Mouse (Mus musculus) heart, embryonic 13.5 days (tissue): ENCODE measurements at regions not wholly inside any gene's neighbourhood (a gene's known extent, or its start where the extent isn't known, plus 50 kb on each side); places are given as distances from the start of the nearest gene placed in this dataset.

Experiments used
- ATAC-seq: fragments of 200-750 bp; cut with Nextera tagmentation; 2 replicates; pipeline ENCODE4 v1.8.0; 2017; ENCODE audit warnings: moderate TSS enrichment; ENCODE audit not compliant: insufficient number of reproducible peaks, low FRiP score, low TSS enrichment; ENCODE audit errors: extremely low read depth
- H3K27ac ChIP-seq: fragments of 300-500 bp; sonication (generic); replicated peaks from 2 replicates; pipeline ENCODE4 v1.5.1; 2015; ENCODE audit warnings: moderate library complexity, mild to moderate bottlenecking, inconsistent platforms
- H3K27me3 ChIP-seq: fragments of 300-500 bp; sonication (generic); replicated peaks from 2 replicates; pipeline ENCODE4 v1.6.1; 2015; ENCODE audit warnings: mild to moderate bottlenecking, inconsistent platforms
- H3K36me3 ChIP-seq: fragments of 300-500 bp; sonication (generic); 2 replicates; pipeline ENCODE4 v1.6.1; 2015; ENCODE audit warnings: mild to moderate bottlenecking, inconsistent platforms
- H3K4me1 ChIP-seq: fragments of 300-500 bp; sonication (generic); 2 replicates; pipeline ENCODE4 v1.6.1; 2015; ENCODE audit warnings: inconsistent platforms
- H3K4me2 ChIP-seq: fragments of 300-500 bp; sonication (generic); 2 replicates; pipeline ENCODE4 v1.6.1; 2015; ENCODE audit warnings: inconsistent platforms, mild to moderate bottlenecking, moderate library complexity
- H3K4me3 ChIP-seq: fragments of 300-500 bp; sonication (generic); 2 replicates; pipeline ENCODE4 v1.5.1; 2015; ENCODE audit warnings: moderate library complexity, mild to moderate bottlenecking, inconsistent platforms
- H3K9ac ChIP-seq: fragments of 300-500 bp; sonication (generic); 2 replicates; pipeline ENCODE4 v1.6.1; 2015; ENCODE audit warnings: inconsistent platforms, mild to moderate bottlenecking, moderate library complexity
- H3K9me3 ChIP-seq: fragments of 300-500 bp; sonication (generic); 2 replicates; pipeline ENCODE4 v1.6.1; 2016; ENCODE audit warnings: inconsistent platforms
- WGBS: fragments of 180-500 bp; shearing (Covaris S2); methylation state at CpG from one replicate; pipeline ENCODE4 v1.1.7; 2015; ENCODE audit warnings: mixed read lengths; 5-methylcytosine and 5-hydroxymethylcytosine counted together

DNA sequence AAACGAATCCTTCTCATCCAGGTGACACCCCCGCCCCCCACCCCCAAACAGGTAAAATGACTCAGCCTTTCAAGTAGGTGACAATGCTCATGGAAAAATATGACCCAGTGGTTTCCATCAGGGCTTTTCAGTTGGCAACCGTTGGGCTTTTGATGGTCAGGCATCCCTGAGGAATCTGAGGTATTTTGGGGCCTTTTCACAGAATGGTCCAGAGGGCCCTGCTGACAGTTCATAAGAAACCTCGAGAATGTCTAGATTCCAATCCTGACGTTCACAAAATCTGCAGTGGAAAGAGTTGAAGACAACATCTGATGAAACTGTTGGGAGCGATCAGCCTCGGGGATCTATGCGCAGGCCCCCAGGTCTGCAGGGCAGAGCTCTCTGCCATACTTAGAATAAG, 209.4 kb upstream of the Habp2 start:
- no peaks in the 10 kb centered on the region for H3K36me3 ChIP-seq
- ATAC-seq: no peak
- H3K4me3 ChIP-seq: no peak overlapping the region
- H3K27me3 ChIP-seq: 0 out of 2 replicates have a peak, but pooled peaks cover 3% of the 10 kb centered on the region
- no peak overlapping the region for H3K27ac ChIP-seq
- H3K9ac ChIP-seq: no peak overlapping the region
- no peaks in the 10 kb centered on the region for H3K4me1 ChIP-seq
- H3K9me3 ChIP-seq: no peaks in the 10 kb centered on the region
- no peak overlapping the region for H3K4me2 ChIP-seq
- 62% methylated on average over 8 of the region's 8 CpGs for WGBS

DNA sequence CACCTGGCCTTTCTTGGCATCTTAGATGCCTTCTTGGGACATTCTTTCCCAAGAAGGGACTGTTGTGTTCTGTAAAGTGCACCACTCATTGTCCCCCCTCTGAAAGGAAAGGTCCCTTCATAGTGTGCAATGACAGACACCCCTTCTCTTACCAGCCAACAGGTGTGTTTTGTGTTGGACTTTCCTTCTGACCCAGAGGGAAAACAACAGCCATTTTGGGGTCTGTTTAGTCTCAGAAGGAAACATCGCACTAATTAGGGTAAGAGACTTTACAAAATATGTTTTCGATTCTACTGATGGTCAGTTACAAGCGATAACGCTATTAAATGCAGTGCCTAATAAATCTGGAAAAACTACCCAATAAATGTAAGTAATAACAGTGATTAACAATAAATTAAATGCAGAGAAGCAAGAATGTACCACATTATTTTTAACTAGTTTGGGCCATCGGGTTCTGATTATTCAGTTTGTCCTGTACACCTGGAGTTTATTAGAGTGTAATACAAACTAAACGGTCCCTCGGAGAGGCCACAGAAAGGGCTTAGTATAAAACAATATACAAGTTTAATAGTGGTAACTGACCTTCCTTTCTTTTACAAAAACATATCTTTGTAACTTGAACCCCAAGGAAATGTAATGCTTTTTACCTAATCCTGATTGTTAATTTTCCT, 200.4 kb upstream of the Habp2 start:
- Histone ChIP-seq H3K4me3 (no peak overlapping the region), H3K4me2 (no peak overlapping the region), H3K36me3 (no peaks in the 10 kb centered on the region), H3K4me1 (no peaks in the 10 kb centered on the region), H3K9me3 (peaks cover 15% of the 10 kb centered on the region), H3K27ac (no peak overlapping the region), H3K27me3 (no peaks in the 10 kb centered on the region), H3K9ac (no peak overlapping the region)
- WGBS: 81% methylated on average over 7 of the region's 7 CpGs
- no peak for ATAC-seq

DNA sequence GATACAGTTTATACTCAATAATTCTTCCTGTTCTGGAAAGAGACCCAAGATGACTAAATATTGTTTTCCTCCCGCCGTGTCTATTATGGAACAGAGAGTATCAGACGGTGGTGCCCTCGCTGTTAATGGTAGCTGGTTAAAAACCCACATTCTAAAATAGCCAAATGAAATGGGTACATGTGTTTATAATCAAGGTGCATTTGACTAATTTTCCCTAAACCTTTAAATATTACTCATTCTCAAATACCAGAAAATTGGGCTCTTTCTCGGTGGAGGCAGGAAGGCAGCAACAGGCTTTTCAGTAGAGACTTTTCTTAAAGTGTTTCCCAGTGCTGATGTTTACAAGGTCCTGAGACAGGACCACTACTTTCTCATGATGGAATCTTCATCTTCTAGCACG, 199.8 kb upstream of the Habp2 start:
- 78% methylated on average over 6 of the region's 6 CpGs for WGBS
- Histone ChIP-seq H3K27me3 (0 out of 2 replicates have a peak, but pooled peaks cover 2% of the 10 kb centered on the region), H3K9me3 (peaks cover 15% of the 10 kb centered on the region), H3K36me3 (no peaks in the 10 kb centered on the region), H3K4me3 (no peak overlapping the region), H3K4me2 (no peak overlapping the region), H3K4me1 (no peaks in the 10 kb centered on the region), H3K9ac (no peak overlapping the region), H3K27ac (no peak overlapping the region)
- ATAC-seq: no peak

DNA sequence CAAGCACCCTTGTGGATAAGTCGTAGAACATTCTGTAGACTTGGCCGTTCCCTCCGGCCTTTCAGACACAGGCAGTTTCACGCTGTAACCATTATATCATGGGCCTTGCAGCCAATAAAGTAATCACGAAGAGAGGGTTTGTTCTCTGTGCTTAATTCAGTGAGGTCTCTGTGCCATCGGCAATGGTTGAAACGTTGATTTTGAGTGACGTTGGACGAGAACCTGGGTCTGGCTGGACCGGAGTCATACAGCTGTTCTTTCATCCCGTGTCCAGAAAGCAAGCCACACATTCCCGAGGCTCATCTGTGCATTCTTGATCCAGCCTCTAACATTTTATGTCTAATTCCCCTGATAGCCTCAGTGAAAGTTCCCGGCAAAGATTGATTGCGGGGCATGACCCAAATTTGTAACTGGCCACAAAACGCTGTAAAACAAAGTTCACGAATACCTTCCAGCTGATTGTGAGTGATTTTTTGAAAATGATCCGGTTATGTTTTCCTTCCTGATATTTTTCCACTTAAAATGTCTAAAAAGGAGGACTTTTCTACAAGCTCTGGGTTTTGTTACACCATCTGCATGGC, 197.1 kb upstream of the Habp2 start:
- WGBS: 78% methylated on average over 17 of the region's 17 CpGs
- Histone ChIP-seq H3K27ac (no peak overlapping the region), H3K36me3 (no peaks in the 10 kb centered on the region), H3K27me3 (0 out of 2 replicates have a peak, but pooled peaks cover 2% of the 10 kb centered on the region), H3K9me3 (no peaks in the 10 kb centered on the region), H3K9ac (no peak overlapping the region), H3K4me2 (no peak overlapping the region), H3K4me1 (no peaks in the 10 kb centered on the region), H3K4me3 (no peak overlapping the region)
- no peak for ATAC-seq

DNA sequence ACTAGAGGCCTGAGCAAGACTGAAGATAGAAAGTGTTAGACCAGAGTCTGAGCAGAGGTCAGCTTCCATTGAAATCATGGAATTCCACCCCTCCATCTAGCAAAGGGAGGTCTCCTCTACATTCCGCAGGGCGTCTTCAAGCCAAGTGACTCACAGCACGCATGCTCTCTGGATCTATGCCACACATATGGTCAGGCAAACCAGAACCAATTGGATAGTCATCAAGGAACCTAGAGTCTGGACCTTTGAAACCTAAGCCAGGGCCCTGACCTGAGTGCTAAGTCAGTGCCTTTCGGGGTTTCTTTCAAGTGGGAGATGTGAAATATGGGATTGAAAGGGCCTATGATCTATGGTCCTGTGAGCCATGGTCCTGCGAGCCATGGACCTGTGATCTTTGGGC, 195.4 kb upstream of the Habp2 start:
- ATAC-seq: no peak
- H3K27me3 ChIP-seq: 0 out of 2 replicates have a peak, but pooled peaks cover 2% of the 10 kb centered on the region
- H3K4me3 ChIP-seq: no peak overlapping the region
- no peaks in the 10 kb centered on the region for H3K36me3 ChIP-seq
- H3K9ac ChIP-seq: no peak overlapping the region
- no peak overlapping the region for H3K27ac ChIP-seq
- WGBS: 84% methylated on average over 5 of the region's 5 CpGs
- no peaks in the 10 kb centered on the region for H3K9me3 ChIP-seq
- H3K4me2 ChIP-seq: no peak overlapping the region
- H3K4me1 ChIP-seq: 0 out of 2 replicates have a peak, but pooled peaks cover 2% of the 10 kb centered on the region

DNA sequence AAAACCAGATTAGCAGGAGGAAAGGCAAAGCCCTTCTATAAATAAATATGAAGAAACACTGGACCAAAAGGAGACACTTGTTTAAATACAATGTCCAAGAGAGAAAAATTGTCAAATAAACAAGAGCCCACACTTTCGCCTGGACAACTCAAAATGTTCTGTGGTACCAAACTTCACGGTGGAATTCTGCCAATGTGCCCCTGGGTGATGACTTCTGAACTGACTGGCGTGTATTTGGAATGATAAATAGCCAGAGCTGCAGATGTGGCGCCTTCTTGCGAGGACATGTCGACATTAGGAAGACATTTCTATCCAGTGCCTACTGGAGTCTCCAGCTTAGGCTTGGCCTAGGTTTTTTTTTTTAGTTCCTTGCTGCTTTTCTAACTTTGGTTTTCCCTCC, 191.1 kb upstream of the Habp2 start:
- Histone ChIP-seq H3K27me3 (0 out of 2 replicates have a peak, but pooled peaks cover 2% of the 10 kb centered on the region), H3K4me2 (no peak overlapping the region), H3K9me3 (peaks cover 14% of the 10 kb centered on the region), H3K9ac (no peak overlapping the region), H3K36me3 (no peaks in the 10 kb centered on the region), H3K4me3 (no peak overlapping the region), H3K27ac (no peak overlapping the region), H3K4me1 (0 out of 2 replicates have a peak, but pooled peaks cover 2% of the 10 kb centered on the region)
- 62% methylated on average over 6 of the region's 6 CpGs for WGBS
- no peak for ATAC-seq

DNA sequence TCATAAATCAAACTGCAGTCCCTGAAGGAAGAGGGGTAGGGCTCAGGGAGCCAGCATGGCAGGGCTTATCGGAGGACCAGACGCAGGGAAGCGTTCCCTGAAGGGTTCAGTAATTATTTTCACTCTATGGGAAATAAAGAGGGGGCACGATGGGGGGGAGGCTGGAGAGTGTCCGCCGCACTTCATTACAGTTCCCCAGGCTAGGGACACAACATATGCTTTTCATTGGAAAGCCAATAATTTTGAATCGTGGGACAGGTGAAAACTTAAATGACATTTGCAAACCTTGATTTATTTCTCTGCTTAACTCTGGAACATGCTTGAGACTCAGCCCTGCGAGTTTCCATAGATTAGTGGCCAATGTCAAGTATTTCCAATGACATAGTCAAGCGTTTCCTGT, 187.2 kb upstream of the Habp2 start:
- H3K9me3 ChIP-seq: peaks cover 14% of the 10 kb centered on the region
- H3K4me1 ChIP-seq: 0 out of 2 replicates have a peak, but pooled peaks cover 2% of the 10 kb centered on the region
- no peaks in the 10 kb centered on the region for H3K36me3 ChIP-seq
- H3K9ac ChIP-seq: no peak overlapping the region
- no peak overlapping the region for H3K27ac ChIP-seq
- ATAC-seq: no peak
- no peak overlapping the region for H3K4me2 ChIP-seq
- H3K27me3 ChIP-seq: no peaks in the 10 kb centered on the region
- WGBS: 85% methylated on average over 9 of the region's 9 CpGs
- H3K4me3 ChIP-seq: no peak overlapping the region

DNA sequence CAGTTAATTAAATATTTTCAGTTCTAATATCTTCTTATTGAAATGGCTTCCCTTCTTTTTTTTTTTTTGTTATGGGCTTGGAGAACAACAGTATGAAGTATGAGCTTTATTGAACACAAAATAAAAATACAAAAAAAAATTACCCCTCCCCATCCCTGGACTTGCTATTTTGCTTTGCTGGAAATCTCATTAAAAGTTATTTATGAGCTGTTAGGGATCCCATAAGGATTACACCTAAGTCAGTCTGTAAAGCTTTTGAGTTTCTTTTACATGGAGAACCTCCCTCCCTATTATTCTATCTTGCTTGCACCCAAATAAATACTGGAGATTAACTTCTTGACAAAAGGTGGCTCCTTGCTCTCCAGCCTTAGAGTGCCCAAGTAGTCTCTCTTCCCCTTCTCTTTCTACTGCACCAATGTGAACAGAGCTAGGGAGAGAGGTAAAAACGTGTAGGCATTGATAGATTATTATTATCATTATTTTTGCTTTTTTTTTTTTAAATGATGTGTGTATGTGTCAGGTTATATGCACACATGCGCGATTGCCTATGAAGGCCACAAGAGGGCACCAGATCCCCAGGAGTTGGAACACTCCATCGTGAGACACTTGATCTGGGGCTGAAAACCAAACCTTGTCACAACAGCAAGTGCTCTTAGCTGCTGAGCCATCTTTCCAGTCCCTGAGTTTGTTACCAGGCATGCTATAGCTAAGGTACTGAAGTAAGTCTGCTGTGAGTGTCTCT, 186.6 kb upstream of the Habp2 start:
- WGBS: 69% methylated on average over 4 of the region's 4 CpGs

DNA sequence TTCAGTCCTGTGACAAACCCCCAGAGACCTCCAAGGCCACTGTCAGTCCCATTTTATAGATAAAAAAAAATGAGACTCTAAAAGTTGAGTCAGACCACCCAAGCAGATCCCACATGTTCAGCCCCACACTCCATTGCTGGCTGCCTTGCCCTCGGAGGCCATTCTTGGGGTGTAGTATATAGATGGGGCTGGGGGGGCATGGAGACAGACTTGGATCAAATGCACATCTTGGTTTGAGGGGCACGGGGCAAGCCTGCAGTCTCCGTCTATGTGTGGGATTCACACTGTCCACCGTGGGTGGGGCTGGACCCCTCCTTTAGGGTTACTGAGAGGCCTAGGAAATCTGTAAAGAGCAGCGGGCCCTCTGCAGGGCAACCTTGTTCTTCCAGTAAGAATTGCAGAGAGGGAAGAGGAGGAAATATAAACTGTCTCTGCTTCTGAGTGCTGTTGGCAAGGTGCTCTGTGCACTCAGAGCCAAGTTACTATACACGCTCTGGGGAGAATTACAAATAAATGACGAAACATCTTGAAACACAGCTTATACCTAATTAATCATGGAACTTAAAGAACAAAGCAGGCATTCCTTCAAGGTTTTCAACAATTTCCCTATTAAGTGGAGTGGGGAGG, 184.4 kb upstream of the Habp2 start:
- no peak overlapping the region for H3K27ac ChIP-seq
- peaks cover 3% of the 10 kb centered on the region; the same call in 1 of the 2 replicates for H3K27me3 ChIP-seq
- H3K4me1 ChIP-seq: peaks cover 8% of the 10 kb centered on the region; the same call in 1 of the 2 replicates
- no peak for ATAC-seq
- H3K4me2 ChIP-seq: no peak overlapping the region
- no peak overlapping the region for H3K9ac ChIP-seq
- H3K9me3 ChIP-seq: peaks cover 14% of the 10 kb centered on the region
- H3K4me3 ChIP-seq: no peak overlapping the region
- WGBS: 75% methylated on average over 7 of the region's 7 CpGs
- H3K36me3 ChIP-seq: no peaks in the 10 kb centered on the region

More for the DNA sequence above, 186.6 kb upstream of the Habp2 start:
- H3K4me2 ChIP-seq: no peak overlapping the region
- no peak overlapping the region for H3K27ac ChIP-seq
- H3K9me3 ChIP-seq: peaks cover 14% of the 10 kb centered on the region
- H3K36me3 ChIP-seq: no peaks in the 10 kb centered on the region
- H3K9ac ChIP-seq: no peak overlapping the region
- H3K4me3 ChIP-seq: no peak overlapping the region
- no peak for ATAC-seq
- H3K27me3 ChIP-seq: no peaks in the 10 kb centered on the region
- peaks cover 6% of the 10 kb centered on the region; the same call in 1 of the 2 replicates for H3K4me1 ChIP-seq

DNA sequence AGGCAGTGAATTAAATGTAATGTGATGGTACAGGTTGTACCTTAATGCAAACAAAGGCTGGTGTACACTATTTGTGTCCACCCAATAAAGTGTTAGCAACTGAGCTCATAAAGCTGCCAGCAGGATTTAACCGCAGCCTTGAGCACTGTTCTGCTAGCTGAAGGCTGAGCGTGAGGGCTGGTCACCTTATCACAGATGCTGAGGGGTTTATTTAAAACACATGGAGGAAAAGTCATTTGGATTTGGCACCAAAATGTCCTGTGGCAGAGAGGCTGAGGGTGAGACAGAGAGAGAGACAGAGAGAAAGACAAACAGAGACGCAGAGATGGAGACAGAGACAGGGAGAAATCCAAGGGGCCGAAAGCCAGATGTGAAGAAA, 181.9 kb upstream of the Habp2 start:
- Histone ChIP-seq H3K9ac (no peak overlapping the region), H3K9me3 (peaks cover 6% of the 10 kb centered on the region), H3K4me1 (peaks cover 8% of the 10 kb centered on the region; the same call in 1 of the 2 replicates), H3K27me3 (peaks cover 3% of the 10 kb centered on the region; the same call in 1 of the 2 replicates), H3K4me2 (no peak overlapping the region), H3K4me3 (no peak overlapping the region), H3K36me3 (no peaks in the 10 kb centered on the region), H3K27ac (no peak overlapping the region)
- 64% methylated on average over 4 of the region's 4 CpGs for WGBS
- ATAC-seq: no peak

DNA sequence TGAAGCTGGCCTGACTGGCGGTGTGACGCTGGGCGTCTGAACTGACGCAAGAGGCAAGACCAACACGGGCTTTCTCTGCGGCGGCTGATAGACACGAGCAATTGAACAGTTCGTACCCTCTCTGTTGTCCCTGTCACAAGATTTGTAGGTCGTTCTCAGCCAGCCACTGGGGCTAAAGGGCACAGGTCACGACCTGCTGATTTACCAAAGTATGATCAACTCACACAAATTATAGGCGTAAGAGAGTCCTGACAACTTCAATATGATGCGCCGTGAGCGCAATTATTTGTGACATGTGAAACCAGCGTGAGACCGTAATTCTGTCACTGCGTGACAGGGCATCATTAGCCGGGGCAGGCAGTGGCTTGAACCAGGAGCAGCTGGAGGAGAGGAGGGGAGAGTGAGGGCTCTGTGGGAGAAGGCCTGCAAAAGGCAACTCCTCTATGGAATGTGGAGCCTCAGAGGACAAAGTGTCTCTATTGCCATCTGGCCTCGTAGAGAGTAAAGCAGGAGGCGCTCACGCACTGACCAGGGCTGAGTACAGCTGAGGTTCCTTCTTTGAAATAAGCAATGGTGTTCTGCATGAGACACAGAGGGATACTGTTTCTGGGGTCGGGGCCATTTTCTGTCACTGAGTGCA, 181.4 kb upstream of the Habp2 start:
- H3K9me3 ChIP-seq: peaks cover 2% of the 10 kb centered on the region
- no peak for ATAC-seq
- H3K4me1 ChIP-seq: peaks cover 8% of the 10 kb centered on the region; the same call in 1 of the 2 replicates
- no peak overlapping the region for H3K4me3 ChIP-seq
- 78% methylated on average over 23 of the region's 23 CpGs for WGBS
- no peak overlapping the region for H3K9ac ChIP-seq
- peaks cover 3% of the 10 kb centered on the region; the same call in 1 of the 2 replicates for H3K27me3 ChIP-seq
- H3K36me3 ChIP-seq: no peaks in the 10 kb centered on the region
- H3K4me2 ChIP-seq: no peak overlapping the region
- H3K27ac ChIP-seq: no peak overlapping the region
